Mouse (Mus musculus) limb, embryonic 12.5 days (tissue): Measurements from ENCODE around the gene Ano10. TPM values are rescaled to one million over a fixed set of nuclear protein-coding genes. Genes with fewer than 3 reads are reported as not detected.
"Not testable (repeated sequence)": the region's sequence is repeated elsewhere in the genome, so short reads cannot be mapped to it uniquely, and the experiment has no call there.

ENCODE experiments used
- ATAC-seq: fragments of 200-750 bp; cut with Nextera tagmentation; 2 replicates; pipeline ENCODE4 v1.8.0; 2017; ENCODE audit warnings: low read depth, moderate TSS enrichment; ENCODE audit not compliant: insufficient number of reproducible peaks, insufficient read depth, low FRiP score, low TSS enrichment
- H3K27ac ChIP-seq: fragments of 300-500 bp; sonication (generic); 2 replicates; pipeline ENCODE4 v1.5.1; 2016; ENCODE audit warnings: mild to moderate bottlenecking, moderate library complexity
- H3K27me3 ChIP-seq: fragments of 300-500 bp; sonication (generic); 2 replicates; pipeline ENCODE4 v1.6.1; 2016; ENCODE audit warnings: mild to moderate bottlenecking, moderate library complexity
- H3K36me3 ChIP-seq: fragments of 300-500 bp; sonication (generic); 2 replicates; pipeline ENCODE4 v1.6.1; 2016; ENCODE audit warnings: mild to moderate bottlenecking, moderate library complexity
- H3K4me1 ChIP-seq: fragments of 300-500 bp; sonication (generic); replicated peaks from 2 replicates; pipeline ENCODE4 v1.6.1; 2016
- H3K4me2 ChIP-seq: fragments of 300-500 bp; sonication (generic); 2 replicates; pipeline ENCODE4 v1.6.1; 2016; ENCODE audit warnings: mild to moderate bottlenecking, moderate library complexity
- H3K4me3 ChIP-seq: fragments of 300-500 bp; sonication (generic); replicated peaks from 2 replicates; pipeline ENCODE4 v1.5.1; 2016; ENCODE audit warnings: mild to moderate bottlenecking
- H3K9ac ChIP-seq: fragments of 300-500 bp; sonication (generic); replicated peaks from 2 replicates; pipeline ENCODE4 v1.6.1; 2016; ENCODE audit warnings: mild to moderate bottlenecking, moderate library complexity
- H3K9me3 ChIP-seq: fragments of 300-500 bp; sonication (generic); 2 replicates; pipeline ENCODE4 v1.6.1; 2016; ENCODE audit warnings: mild to moderate bottlenecking, moderate library complexity
- WGBS: fragments of 180-500 bp; shearing (Covaris S2); methylation state at CpG from one replicate; pipeline ENCODE4 v1.1.7; 2016; 5-methylcytosine and 5-hydroxymethylcytosine counted together
- polyA plus RNA-seq: library from polyadenylated mRNA; unstranded; fragments of >200 nt; fragmentation: Nextera tagmentation; extraction: Ambion mirVana; gene quantifications from 2 replicates; pipeline ENCODE4 v1.2.1, GENCODE M21; 2016

The Ano10 gene
- polyA plus RNA-seq, 1 experiment from 2014 or later: 33.1 TPM

DNA sequence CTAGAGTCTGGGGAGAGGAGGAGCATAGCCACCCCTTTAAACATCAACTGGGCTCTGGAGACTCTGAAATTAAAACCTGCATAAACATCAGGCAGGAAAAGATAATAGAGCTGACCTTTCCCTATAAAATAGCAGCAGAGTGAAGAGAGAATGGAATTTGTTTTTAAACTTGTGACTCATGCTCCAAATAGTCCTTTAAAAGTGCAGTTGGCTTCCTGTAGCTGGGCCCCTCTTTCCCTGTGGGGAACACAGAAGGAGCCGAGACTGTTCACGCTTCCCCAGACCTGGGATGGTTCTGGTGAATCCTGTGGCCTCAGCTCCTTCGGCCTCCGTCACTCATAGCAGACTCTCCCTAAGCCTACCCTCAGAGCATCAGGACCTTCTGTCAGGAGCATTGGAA lies 115.8 kb downstream of the Ano10 start:
- no peak overlapping the region for H3K27ac ChIP-seq
- H3K4me3 ChIP-seq: no peak overlapping the region
- 66% methylated on average over 4 of the region's 4 CpGs for WGBS
- no peak overlapping the region for H3K4me2 ChIP-seq
- 0 out of 2 replicates have a peak, but pooled peaks cover 3% of the 10 kb centered on the region for H3K36me3 ChIP-seq
- no peaks in the 10 kb centered on the region for H3K27me3 ChIP-seq
- no peak; the same call in 1 of the 2 replicates for ATAC-seq
- peaks cover 16% of the 10 kb centered on the region for H3K4me1 ChIP-seq
- H3K9ac ChIP-seq: no peak overlapping the region
- H3K9me3 ChIP-seq: no peaks in the 10 kb centered on the region

DNA sequence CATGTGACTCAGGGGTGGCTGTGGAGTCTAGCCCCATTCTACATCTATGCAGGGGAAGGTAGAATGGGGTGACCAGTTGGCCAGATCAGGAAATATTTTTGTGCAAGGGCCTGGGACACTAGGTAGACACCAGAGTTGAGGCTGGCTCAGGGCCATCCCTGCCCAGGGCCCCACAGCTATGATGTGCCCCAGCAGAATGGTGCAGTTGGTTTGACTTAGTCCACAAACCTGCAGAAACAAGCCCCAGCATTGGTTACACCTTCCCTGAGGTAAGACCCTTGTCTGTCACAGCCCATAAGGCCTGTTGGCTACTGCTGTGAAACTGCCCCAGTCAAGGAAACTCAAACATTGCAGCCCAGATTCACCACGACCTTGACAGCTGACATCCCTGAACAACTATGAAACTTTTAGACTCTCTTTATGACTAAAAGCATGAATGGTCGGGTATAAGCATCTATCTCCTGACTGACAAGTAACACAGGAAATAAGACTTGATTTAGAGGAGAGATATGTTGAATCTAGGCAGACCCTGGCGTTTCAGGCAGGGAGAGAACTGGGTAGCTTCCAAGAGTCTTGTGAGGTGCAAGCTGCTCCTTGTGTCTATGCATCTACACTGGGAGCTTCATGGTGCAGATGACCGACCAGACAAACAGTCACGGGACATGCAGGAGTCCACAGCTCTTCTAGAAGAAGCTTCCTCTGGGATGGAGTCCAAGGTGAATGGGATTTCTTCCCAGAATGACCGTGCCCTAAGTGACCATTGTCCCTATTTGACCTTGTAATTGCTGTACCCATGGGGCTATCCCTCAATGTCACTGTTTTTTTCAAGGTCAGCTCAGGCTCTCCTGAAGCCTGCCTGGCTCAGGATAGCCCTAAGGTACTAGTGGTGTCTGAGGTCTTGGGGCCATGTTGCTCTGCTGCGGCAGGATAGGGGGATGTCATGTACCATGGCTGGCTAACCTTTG lies 116.7 kb downstream of the Ano10 start:
- no peak overlapping the region for H3K4me3 ChIP-seq
- no peak overlapping the region for H3K4me2 ChIP-seq
- no peak overlapping the region for H3K27ac ChIP-seq
- H3K36me3 ChIP-seq: 0 out of 2 replicates have a peak, but pooled peaks cover 3% of the 10 kb centered on the region
- WGBS: 83% methylated on average over 7 of the region's 7 CpGs
- no peak overlapping the region for H3K9ac ChIP-seq
- H3K4me1 ChIP-seq: peaks cover 22% of the 10 kb centered on the region
- H3K27me3 ChIP-seq: no peaks in the 10 kb centered on the region
- H3K9me3 ChIP-seq: no peaks in the 10 kb centered on the region
- ATAC-seq: no peak

DNA sequence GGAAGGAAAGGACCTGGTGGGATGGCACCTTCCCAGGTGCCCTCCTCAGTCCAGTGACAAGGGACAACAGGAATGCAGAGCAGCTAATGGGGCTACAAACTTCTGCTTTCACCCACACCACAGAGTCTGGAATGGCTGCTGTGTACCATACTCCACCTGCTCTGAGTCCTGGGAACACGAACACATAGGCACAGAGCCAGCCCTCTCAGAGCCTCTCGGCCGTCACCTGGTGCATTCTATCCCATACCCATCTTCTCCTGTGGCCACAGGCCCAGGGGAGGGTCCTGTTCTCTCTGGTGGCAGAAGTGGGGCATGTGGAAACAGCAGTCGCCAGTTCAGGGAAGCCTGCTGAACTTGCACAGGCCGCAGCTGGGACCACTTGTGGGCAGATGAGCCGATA lies 119.5 kb downstream of the Ano10 start:
- Histone ChIP-seq H3K27ac (no peak overlapping the region), H3K9ac (no peak overlapping the region), H3K4me2 (no peak overlapping the region), H3K4me1 (peaks cover 17% of the 10 kb centered on the region), H3K27me3 (no peaks in the 10 kb centered on the region), H3K36me3 (peaks cover 20% of the 10 kb centered on the region), H3K9me3 (no peaks in the 10 kb centered on the region), H3K4me3 (no peak overlapping the region)
- no peak for ATAC-seq
- 90% methylated on average over 6 of the region's 6 CpGs for WGBS

GRCm38 (mm10) chr9:122173405-122174233 lies 120.6 kb downstream of the Ano10 start:
- H3K9ac ChIP-seq: no peak overlapping the region
- no peaks in the 10 kb centered on the region for H3K27me3 ChIP-seq
- no peaks in the 10 kb centered on the region for H3K9me3 ChIP-seq
- 80% methylated on average over 9 of the region's 9 CpGs for WGBS
- ATAC-seq: no peak
- no peak overlapping the region for H3K4me3 ChIP-seq
- H3K36me3 ChIP-seq: peaks cover 22% of the 10 kb centered on the region
- peaks cover 11% of the 10 kb centered on the region for H3K4me1 ChIP-seq
- H3K27ac ChIP-seq: no peak overlapping the region
- H3K4me2 ChIP-seq: no peak overlapping the region

GRCm38 (mm10) chr9:122172612-122173186 lies 121.5 kb downstream of the Ano10 start:
- H3K27ac ChIP-seq: no peak overlapping the region
- no peak overlapping the region for H3K4me2 ChIP-seq
- no peak overlapping the region for H3K4me3 ChIP-seq
- peaks cover 28% of the 10 kb centered on the region for H3K36me3 ChIP-seq
- no peak overlapping the region for H3K9ac ChIP-seq
- H3K4me1 ChIP-seq: peaks cover 8% of the 10 kb centered on the region; the same call in 1 of the 2 replicates
- H3K9me3 ChIP-seq: no peaks in the 10 kb centered on the region
- H3K27me3 ChIP-seq: no peaks in the 10 kb centered on the region
- ATAC-seq: no peak
- 89% methylated on average over 11 of the region's 11 CpGs for WGBS

GRCm38 (mm10) chr9:122169901-122170300 lies 124.3 kb downstream of the Ano10 start:
- Histone ChIP-seq H3K9me3 (no peaks in the 10 kb centered on the region), H3K4me1 (peaks cover 8% of the 10 kb centered on the region; the same call in 1 of the 2 replicates), H3K9ac (no peak overlapping the region), H3K36me3 (peaks cover 56% of the 10 kb centered on the region), H3K4me3 (no peak overlapping the region), H3K27me3 (no peaks in the 10 kb centered on the region), H3K27ac (no peak overlapping the region), H3K4me2 (no peak overlapping the region)
- WGBS: 97% methylated on average over 6 of the region's 6 CpGs
- ATAC-seq: no peak

DNA sequence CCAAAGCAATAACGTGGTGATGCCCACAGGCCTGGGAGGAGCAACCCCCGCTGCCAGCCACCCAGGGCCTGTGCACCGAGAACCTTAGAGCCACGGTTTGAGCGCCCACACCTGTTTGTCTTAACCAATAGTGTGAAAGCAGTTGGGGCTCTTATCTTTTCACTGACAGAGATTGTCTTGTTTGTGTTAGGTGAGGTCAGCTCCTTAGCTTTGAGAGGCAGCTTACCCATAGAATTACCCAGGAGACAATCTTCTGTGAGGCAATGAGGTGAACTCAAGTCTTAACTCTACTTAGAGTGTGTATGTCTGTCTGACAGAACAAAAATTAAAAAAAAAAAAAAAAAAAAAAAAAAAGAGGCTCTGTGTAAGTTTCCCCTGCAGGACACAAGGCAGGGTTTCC lies 126.5 kb downstream of the Ano10 start:
- H3K4me2 ChIP-seq, ATAC-seq, H3K9me3 ChIP-seq, H3K9ac ChIP-seq, H3K27me3 ChIP-seq, H3K4me3 ChIP-seq, H3K27ac ChIP-seq, H3K4me1 ChIP-seq: not testable (repeated sequence)
- peaks cover 72% of the 10 kb centered on the region for H3K36me3 ChIP-seq
- WGBS: 94% methylated on average over 5 of the region's 5 CpGs

DNA sequence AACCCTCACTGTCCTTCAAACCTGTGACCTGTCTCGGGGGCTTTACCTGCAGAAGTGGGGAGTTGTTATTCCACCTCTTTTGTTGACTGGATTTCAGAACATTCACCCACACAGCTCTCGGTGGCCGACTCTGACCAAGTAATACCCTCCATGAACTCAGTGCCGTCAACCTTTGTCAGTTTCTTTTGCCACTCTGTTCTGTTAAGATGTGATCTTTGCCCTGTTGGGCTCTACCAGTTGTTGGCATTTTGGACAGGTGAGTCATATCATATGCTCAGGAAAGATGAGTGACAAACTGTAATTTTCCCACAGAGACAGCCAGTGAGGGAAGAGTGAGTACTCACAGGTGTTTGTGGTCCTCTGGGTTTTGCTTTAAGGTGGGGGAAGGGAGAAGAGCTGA lies 129.7 kb downstream of the Ano10 start:
- H3K27me3 ChIP-seq: no peaks in the 10 kb centered on the region
- no peaks in the 10 kb centered on the region for H3K9me3 ChIP-seq
- peaks cover 66% of the 10 kb centered on the region for H3K36me3 ChIP-seq
- H3K4me3 ChIP-seq: no peak overlapping the region
- no peak overlapping the region for H3K27ac ChIP-seq
- H3K4me1 ChIP-seq: no peaks in the 10 kb centered on the region
- no peak for ATAC-seq
- H3K4me2 ChIP-seq: no peak overlapping the region
- H3K9ac ChIP-seq: no peak overlapping the region
- WGBS: 96% methylated on average over 4 of the region's 4 CpGs

- no peaks in the 10 kb centered on the region for H3K9me3 ChIP-seq
- WGBS: 95% methylated on average over 14 of the region's 14 CpGs
- no peak overlapping the region for H3K27ac ChIP-seq
- no peaks in the 10 kb centered on the region for H3K27me3 ChIP-seq
- no peak overlapping the region for H3K9ac ChIP-seq
- no peak overlapping the region for H3K4me2 ChIP-seq
- H3K4me3 ChIP-seq: no peak overlapping the region
- H3K4me1 ChIP-seq: no peaks in the 10 kb centered on the region
- ATAC-seq: no peak
- H3K36me3 ChIP-seq: peaks cover 52% of the 10 kb centered on the region
These were observed 137.2 kb downstream of the Ano10 start for GRCm38 (mm10) chr9:122157079-122157441.

GRCm38 (mm10) chr9:122156389-122157078 lies 137.7 kb downstream of the Ano10 start:
- Histone ChIP-seq H3K4me1 (no peaks in the 10 kb centered on the region), H3K27me3 (no peaks in the 10 kb centered on the region), H3K36me3 (peaks cover 52% of the 10 kb centered on the region), H3K4me2 (no peak overlapping the region), H3K4me3 (no peak overlapping the region), H3K27ac (no peak overlapping the region), H3K9ac (no peak overlapping the region), H3K9me3 (no peaks in the 10 kb centered on the region)
- no peak for ATAC-seq
- 81% methylated on average over 5 of the region's 5 CpGs for WGBS
